Mouse (Mus musculus) limb, embryonic 10.5 days (tissue): Measurements from ENCODE around the gene Rnf26. TPM values are rescaled to one million over a fixed set of nuclear protein-coding genes. Genes with fewer than 3 reads are reported as not detected.

Experiments used
- DNase-seq: peaks from one replicate; pipeline ENCODE4 v3.0.0-alpha.2; 2017; ENCODE audit warnings: low spot score
- H3K27ac ChIP-seq: fragments of 300-500 bp; sonication (generic); 2 replicates; pipeline ENCODE4 v1.5.1; 2016; ENCODE audit warnings: mild to moderate bottlenecking
- H3K27me3 ChIP-seq: fragments of 300-500 bp; sonication (generic); 2 replicates; pipeline ENCODE4 v1.6.1; 2016; ENCODE audit warnings: low read depth, mild to moderate bottlenecking; ENCODE audit not compliant: poor library complexity, severe bottlenecking
- H3K36me3 ChIP-seq: fragments of 300-500 bp; sonication (generic); 2 replicates; pipeline ENCODE4 v1.6.1; 2016; ENCODE audit warnings: mild to moderate bottlenecking, moderate library complexity
- H3K4me1 ChIP-seq: fragments of 300-500 bp; sonication (generic); 2 replicates; pipeline ENCODE4 v1.6.1; 2016
- H3K4me3 ChIP-seq: fragments of 300-500 bp; sonication (generic); 2 replicates; pipeline ENCODE4 v1.5.1; 2016; ENCODE audit warnings: mild to moderate bottlenecking, moderate library complexity
- H3K9me3 ChIP-seq: fragments of 300-500 bp; sonication (generic); replicated peaks from 2 replicates; pipeline ENCODE4 v1.6.1; 2016; ENCODE audit warnings: mild to moderate bottlenecking
- WGBS: fragments of 180-500 bp; shearing (Covaris S2); methylation state at CpG from one replicate; pipeline ENCODE4 v1.1.7; 2016; 5-methylcytosine and 5-hydroxymethylcytosine counted together
- polyA plus RNA-seq: library from polyadenylated mRNA; unstranded; fragments of >200 nt; fragmentation: Nextera tagmentation; extraction: Ambion mirVana; gene quantifications from 2 replicates; pipeline ENCODE4 v1.2.1, GENCODE M21; 2016

Gene Rnf26
- polyA plus RNA-seq, 1 experiment from 2014 or later, result 97.0 TPM

GRCm38 (mm10) chr9:44133287-44133686, 20.0 kb upstream of the Rnf26 start:
- no peaks in the 10 kb centered on the region for H3K9me3 ChIP-seq
- H3K36me3 ChIP-seq, result no peaks in the 10 kb centered on the region
- no peak overlapping the region; the same call in 1 of the 2 replicates for H3K27ac ChIP-seq
- peak overlapping the region; percentile 63; the same call in 1 of the 2 replicates for H3K4me3 ChIP-seq
- H3K27me3 ChIP-seq, result peaks cover 72% of the 10 kb centered on the region
- 3% methylated on average over 2 of the region's 2 CpGs for WGBS
- H3K4me1 ChIP-seq, result peaks cover 62% of the 10 kb centered on the region
- DNase-seq, result no peak

GRCm38 (mm10) chr9:44132200-44132599, 18.9 kb upstream of the Rnf26 start:
- no peak overlapping the region for H3K4me3 ChIP-seq
- DNase-seq, result no peak
- H3K27me3 ChIP-seq, result peaks cover 70% of the 10 kb centered on the region
- peaks cover 62% of the 10 kb centered on the region for H3K4me1 ChIP-seq
- H3K9me3 ChIP-seq, result no peaks in the 10 kb centered on the region
- H3K36me3 ChIP-seq, result no peaks in the 10 kb centered on the region
- 65% methylated on average over 5 of the region's 5 CpGs for WGBS
- H3K27ac ChIP-seq, result no peak overlapping the region

GRCm38 (mm10) chr9:44131276-44131590, 17.9 kb upstream of the Rnf26 start:
- H3K36me3 ChIP-seq, result no peaks in the 10 kb centered on the region
- 41% methylated on average over 7 of the region's 7 CpGs for WGBS
- H3K4me3 ChIP-seq, result no peak overlapping the region
- no peaks in the 10 kb centered on the region for H3K9me3 ChIP-seq
- H3K27me3 ChIP-seq, result peaks cover 60% of the 10 kb centered on the region
- H3K27ac ChIP-seq, result peak overlapping the region; percentile 83
- peak; percentile 33 for DNase-seq
- H3K4me1 ChIP-seq, result peaks cover 66% of the 10 kb centered on the region

- H3K27ac ChIP-seq, result peak overlapping the region; percentile 83
- H3K4me3 ChIP-seq, result peak overlapping the region; percentile 58
- peaks cover 66% of the 10 kb centered on the region for H3K4me1 ChIP-seq
- 20% methylated on average over 19 of the region's 19 CpGs for WGBS
- H3K9me3 ChIP-seq, result no peaks in the 10 kb centered on the region
- no peaks in the 10 kb centered on the region for H3K36me3 ChIP-seq
- peak; percentile 63 for DNase-seq
- H3K27me3 ChIP-seq, result peaks cover 55% of the 10 kb centered on the region
Observed at GRCm38 (mm10) chr9:44130581-44131275, 17.4 kb upstream of the Rnf26 start.

GRCm38 (mm10) chr9:44130034-44130433, 16.7 kb upstream of the Rnf26 start:
- Histone ChIP-seq H3K4me1 (peaks cover 63% of the 10 kb centered on the region), H3K27ac (peak overlapping the region; percentile 83), H3K9me3 (no peaks in the 10 kb centered on the region), H3K36me3 (no peaks in the 10 kb centered on the region), H3K4me3 (peak overlapping the region; percentile 58), H3K27me3 (peaks cover 48% of the 10 kb centered on the region)
- peak; percentile 76 for DNase-seq
- WGBS, result under 1% methylated on average over 27 of the region's 27 CpGs

GRCm38 (mm10) chr9:44129633-44130032, 16.3 kb upstream of the Rnf26 start:
- H3K4me1 ChIP-seq, result peaks cover 59% of the 10 kb centered on the region
- DNase-seq, result no peak
- H3K27me3 ChIP-seq, result peaks cover 44% of the 10 kb centered on the region
- peak overlapping the region; percentile 83 for H3K27ac ChIP-seq
- WGBS, result 8% methylated on average over 9 of the region's 9 CpGs
- no peaks in the 10 kb centered on the region for H3K36me3 ChIP-seq
- peak overlapping the region; percentile 58 for H3K4me3 ChIP-seq
- H3K9me3 ChIP-seq, result no peaks in the 10 kb centered on the region

- H3K4me3 ChIP-seq, result no peak overlapping the region
- peaks cover 41% of the 10 kb centered on the region for H3K4me1 ChIP-seq
- H3K27me3 ChIP-seq, result peaks cover 22% of the 10 kb centered on the region
- no peaks in the 10 kb centered on the region for H3K9me3 ChIP-seq
- no peak for DNase-seq
- WGBS, result 67% methylated on average over 3 of the region's 3 CpGs
- H3K36me3 ChIP-seq, result no peaks in the 10 kb centered on the region
- no peak overlapping the region for H3K27ac ChIP-seq
Observed at GRCm38 (mm10) chr9:44127351-44127801, 14.1 kb upstream of the Rnf26 start.

GRCm38 (mm10) chr9:44126746-44127145, 13.4 kb upstream of the Rnf26 start:
- H3K4me1 ChIP-seq, result peaks cover 40% of the 10 kb centered on the region

GRCm38 (mm10) chr9:44125546-44126428, 12.5 kb upstream of the Rnf26 start:
- H3K4me3 ChIP-seq, result peak overlapping the region; percentile 20; the same call in 1 of the 2 replicates
- peaks cover 6% of the 10 kb centered on the region; the same call in 1 of the 2 replicates for H3K27me3 ChIP-seq
- H3K36me3 ChIP-seq, result no peaks in the 10 kb centered on the region
- peak; percentile 91 for DNase-seq
- peak overlapping the region; percentile 21; the same call in 1 of the 2 replicates for H3K27ac ChIP-seq
- 37% methylated on average over 18 of the region's 18 CpGs for WGBS
- H3K4me1 ChIP-seq, result peaks cover 30% of the 10 kb centered on the region
- H3K9me3 ChIP-seq, result no peaks in the 10 kb centered on the region

More at GRCm38 (mm10) chr9:44126746-44127145, 13.4 kb upstream of the Rnf26 start:
- Histone ChIP-seq H3K36me3 (no peaks in the 10 kb centered on the region), H3K9me3 (no peaks in the 10 kb centered on the region), H3K27me3 (peaks cover 16% of the 10 kb centered on the region), H3K27ac (no peak overlapping the region), H3K4me3 (no peak overlapping the region)
- 86% methylated on average over 3 of the region's 3 CpGs for WGBS
- DNase-seq, result no peak

GRCm38 (mm10) chr9:44125026-44125425, 11.7 kb upstream of the Rnf26 start:
- Histone ChIP-seq H3K9me3 (no peaks in the 10 kb centered on the region), H3K36me3 (no peaks in the 10 kb centered on the region), H3K27me3 (0 out of 2 replicates have a peak, but pooled peaks cover 4% of the 10 kb centered on the region), H3K27ac (no peak overlapping the region), H3K4me1 (peaks cover 23% of the 10 kb centered on the region), H3K4me3 (no peak overlapping the region)
- 57% methylated on average over 5 of the region's 5 CpGs for WGBS
- no peak for DNase-seq

GRCm38 (mm10) chr9:44124317-44124716, 11.0 kb upstream of the Rnf26 start:
- Histone ChIP-seq H3K4me3 (no peak overlapping the region), H3K27ac (no peak overlapping the region), H3K4me1 (peaks cover 16% of the 10 kb centered on the region), H3K9me3 (no peaks in the 10 kb centered on the region), H3K36me3 (no peaks in the 10 kb centered on the region), H3K27me3 (0 out of 2 replicates have a peak, but pooled peaks cover 4% of the 10 kb centered on the region)
- DNase-seq, result no peak
- 73% methylated on average over 6 of the region's 6 CpGs for WGBS

GRCm38 (mm10) chr9:44119948-44120465, 6.7 kb upstream of the Rnf26 start:
- Histone ChIP-seq H3K4me3 (no peak overlapping the region), H3K27ac (no peak overlapping the region), H3K9me3 (no peaks in the 10 kb centered on the region), H3K27me3 (no peaks in the 10 kb centered on the region), H3K4me1 (no peaks in the 10 kb centered on the region; the same call in 1 of the 2 replicates), H3K36me3 (no peaks in the 10 kb centered on the region)
- 84% methylated on average over 8 of the region's 8 CpGs for WGBS
- no peak for DNase-seq

GRCm38 (mm10) chr9:44119011-44119410, 5.7 kb upstream of the Rnf26 start:
- peak; percentile 69 for DNase-seq
- no peaks in the 10 kb centered on the region for H3K36me3 ChIP-seq
- H3K27ac ChIP-seq, result no peak overlapping the region
- no peaks in the 10 kb centered on the region for H3K27me3 ChIP-seq
- no peaks in the 10 kb centered on the region for H3K9me3 ChIP-seq
- 50% methylated on average over 5 of the region's 5 CpGs for WGBS
- H3K4me1 ChIP-seq, result no peaks in the 10 kb centered on the region
- no peak overlapping the region for H3K4me3 ChIP-seq
